Mouse (Mus musculus) spleen, postnatal 10 days (tissue): ENCODE data around the gene Stard5.

Experiments
- DNase-seq, 2 experiments: peaks; one replicate each; pipeline ENCODE4 v3.0.0; 2021 to 2022; ENCODE audit warnings: low spot score in 2 of 2

The Stard5 gene

GRCm38 (mm10) chr7:83631828-83632681 is at the start of gene Stard5:
Stard5 (plus strand) TSS chr7:83631959.
- peak; percentile 68 to 91 for DNase-seq

GRCm38 (mm10) chr7:83584639-83585471 is 46.9 kb upstream of the Stard5 start, which contains the start of gene Tmc3:
Tmc3 (plus strand) TSS chr7:83584927.
- peak; percentile 29 to 67 for DNase-seq

- no peak for DNase-seq
These were observed 37.7 kb upstream of the Stard5 start for GRCm38 (mm10) chr7:83594056-83594455.

GRCm38 (mm10) chr7:83597063-83597462 is 34.7 kb upstream of the Stard5 start:
- DNase-seq, result no peak

- no peak for DNase-seq
These were observed 32.5 kb upstream of the Stard5 start for GRCm38 (mm10) chr7:83598997-83599912.

GRCm38 (mm10) chr7:83599913-83600286 is 31.9 kb upstream of the Stard5 start:
- DNase-seq, result peak; percentile 51 to 83

GRCm38 (mm10) chr7:83604180-83604944 is 27.4 kb upstream of the Stard5 start:
- DNase-seq, result no peak

- no peak for DNase-seq
These were observed 25.0 kb upstream of the Stard5 start for GRCm38 (mm10) chr7:83606796-83607195.

GRCm38 (mm10) chr7:83609891-83610290 is 21.9 kb upstream of the Stard5 start:
- DNase-seq, result no peak

- no peak for DNase-seq
These were observed 19.9 kb upstream of the Stard5 start for GRCm38 (mm10) chr7:83611886-83612285.

GRCm38 (mm10) chr7:83615272-83615671 is 16.5 kb upstream of the Stard5 start:
- DNase-seq, result no peak

GRCm38 (mm10) chr7:83615815-83616214 is 15.9 kb upstream of the Stard5 start:
- DNase-seq, result no peak

- DNase-seq, result no peak
These were observed 15.5 kb upstream of the Stard5 start for GRCm38 (mm10) chr7:83616268-83616667.

- no peak for DNase-seq
These were observed 13.1 kb upstream of the Stard5 start for GRCm38 (mm10) chr7:83618709-83619108.

GRCm38 (mm10) chr7:83622582-83622981 is 9.2 kb upstream of the Stard5 start:
- DNase-seq, result no peak

- DNase-seq, result no peak
These were observed 7.7 kb upstream of the Stard5 start for GRCm38 (mm10) chr7:83624065-83624464.

- no peak for DNase-seq
These were observed 5.1 kb upstream of the Stard5 start for GRCm38 (mm10) chr7:83626557-83627257.

- no peak for DNase-seq
These were observed 4.4 kb upstream of the Stard5 start for GRCm38 (mm10) chr7:83627369-83627768.

GRCm38 (mm10) chr7:83631073-83631827 is 509 bp upstream of the Stard5 start:
- no peak for DNase-seq
